Mouse (Mus musculus): ENCODE results near the gene Snrnp35. TPM values are rescaled to one million over a fixed set of nuclear protein-coding genes. Genes with fewer than 3 reads are reported as not detected.

The Snrnp35 gene
- total RNA-seq (2023) = 7.9 TPM

GRCm38 (mm10) chr5:124482966-124483654, at the start of gene Snrnp35:
Snrnp35 (plus strand) TSS chr5:124483134.

DNA sequence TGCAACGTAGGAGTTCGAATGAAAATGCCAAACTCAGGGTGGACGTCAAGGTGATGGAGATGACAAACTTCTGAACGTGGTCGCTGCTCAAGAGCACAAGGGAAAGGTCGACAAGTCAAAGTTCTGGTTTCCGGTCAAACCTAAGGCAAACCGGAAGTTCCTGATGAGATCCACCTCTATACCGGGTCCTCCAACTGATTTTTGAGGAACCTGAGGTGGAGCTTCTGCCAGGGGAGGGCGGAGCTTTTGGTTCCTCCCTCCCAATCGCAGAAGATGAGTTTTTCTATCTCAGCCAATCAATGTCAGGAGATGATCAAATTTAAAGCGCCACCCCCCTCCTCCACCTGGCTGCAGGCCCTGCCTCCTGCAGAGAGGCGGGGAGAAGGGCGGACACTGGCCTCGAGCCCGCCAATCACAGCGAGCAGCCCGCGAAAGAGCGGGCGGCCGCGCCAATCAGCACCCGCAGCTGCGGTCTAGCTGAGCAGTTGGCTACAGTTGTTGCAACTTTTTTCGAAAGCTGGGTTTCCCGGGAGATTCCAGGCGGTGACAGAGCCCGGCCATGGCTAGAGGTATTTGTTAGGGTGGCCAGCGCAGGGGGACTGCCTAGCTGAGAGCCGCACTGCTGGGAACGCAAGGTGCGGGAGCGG, 43.4 kb upstream of the Snrnp35 start, which contains the start of gene Kmt5a:
Gene Kmt5a, plus strand, starts transcription at position 484 of the 647 bp plus-strand sequence.

DNA sequence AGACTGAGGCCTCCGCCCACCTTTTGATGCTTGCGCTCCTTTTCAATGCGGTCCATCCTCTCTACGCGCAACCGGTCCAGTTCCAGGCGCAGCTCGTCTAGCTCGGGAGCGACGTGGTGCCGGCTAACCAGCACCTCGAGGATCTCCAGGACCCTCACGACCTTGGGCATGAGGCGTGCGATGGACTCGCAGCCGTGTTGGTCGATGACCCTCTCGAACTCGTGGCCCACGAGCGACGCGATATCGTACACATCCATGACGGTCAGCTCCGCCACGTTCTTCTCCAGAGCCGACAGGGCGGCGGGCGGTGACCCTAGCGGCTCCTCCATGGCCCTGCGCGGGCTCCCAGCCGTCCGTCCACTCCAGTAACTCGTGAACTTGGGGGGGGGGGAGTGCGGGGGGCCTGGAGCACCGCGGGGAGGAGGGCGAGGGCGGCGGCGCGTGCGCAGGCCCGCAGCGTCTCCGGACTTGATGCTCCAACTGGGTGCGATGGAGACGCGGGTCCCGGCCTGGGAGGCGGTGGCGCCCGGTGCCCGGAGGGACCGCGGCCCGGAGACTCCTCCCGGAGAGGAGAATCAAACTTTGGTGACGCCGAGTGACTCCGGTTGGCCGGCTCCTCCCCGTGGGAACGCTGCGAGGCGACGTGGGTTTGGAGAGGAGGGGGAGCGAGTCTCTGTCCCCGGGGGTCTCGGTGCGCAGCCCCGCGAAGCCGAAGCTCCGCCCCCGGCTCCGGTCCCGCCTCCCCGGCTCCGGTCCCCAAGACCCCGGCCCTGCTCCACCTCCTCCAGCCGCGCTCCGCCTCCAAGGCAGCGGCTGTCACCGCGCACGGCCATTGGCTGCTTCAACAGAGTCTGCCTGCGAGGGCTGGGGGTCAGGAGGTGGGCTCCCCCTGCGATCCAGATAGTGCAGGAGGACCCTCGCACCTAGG, 48.0 kb downstream of the Snrnp35 start, which contains the start of gene Rilpl1:
Gene Rilpl1, minus strand, starts transcription at position 737 of the 928 bp plus-strand sequence.

GRCm38 (mm10) chr5:124540383-124540786, 57.5 kb downstream of the Snrnp35 start, which contains the start of gene Tmed2:
Tmed2 (plus strand) TSS chr5:124540695.

Other genes starting within 250 kb of the Snrnp35 start
- gene Pitpnm2, start 233.4 kb upstream of the Snrnp35 start, total RNA-seq (2023) = 89.3 TPM
- gene Mphosph9, start 155.2 kb upstream of the Snrnp35 start, total RNA-seq (2023) = 42.6 TPM
- gene 2810006K23Rik, start 155.0 kb upstream of the Snrnp35 start, total RNA-seq (2023) = 3.6 TPM
- 72.7 TPM for gene Cdk2ap1, start 120.1 kb upstream of the Snrnp35 start, total RNA-seq (2023)
- 148 TPM for gene Sbno1, start 57.1 kb upstream of the Snrnp35 start, total RNA-seq (2023)
- 46.7 TPM for gene Kmt5a, start 43.2 kb upstream of the Snrnp35 start, total RNA-seq (2023)
- 30.9 TPM for gene Rilpl2, start 4.8 kb upstream of the Snrnp35 start, total RNA-seq (2023)
- 2.2 TPM for gene Rilpl1, start 48.3 kb downstream of the Snrnp35 start, total RNA-seq (2023)
- 154 TPM for gene Tmed2, start 57.6 kb downstream of the Snrnp35 start, total RNA-seq (2023)
- gene Ddx55, start 69.7 kb downstream of the Snrnp35 start, total RNA-seq (2023) = 35.4 TPM
- gene Eif2b1, start 96.0 kb downstream of the Snrnp35 start, total RNA-seq (2023) = 30.8 TPM
- gene Gtf2h3, start 96.0 kb downstream of the Snrnp35 start, total RNA-seq (2023) = 23.1 TPM
- gene Atp6v0a2, start 145.4 kb downstream of the Snrnp35 start, total RNA-seq (2023) = 64.5 TPM
- 0.26 TPM for gene Dnah10, start 242.0 kb downstream of the Snrnp35 start, total RNA-seq (2023)

All from CD4-positive naive resting alpha-beta T cell, adult 76 days (primary cell).